Mouse (Mus musculus) right cerebral cortex, adult 18-20 months (tissue): ENCODE data around the gene Ppard.
"Not testable (repeated sequence)": the region's sequence is repeated elsewhere in the genome, so short reads cannot be mapped to it uniquely, and the experiment has no call there.

Experiments used
- DNase-seq: peaks from one replicate; pipeline ENCODE4 v3.0.0; 2022; ENCODE audit warnings: mixed read lengths

Gene Ppard

GRCm38 (mm10) chr17:28317725-28318124 lies 85.2 kb downstream of the Ppard start:
- DNase-seq = no peak

- DNase-seq = no peak
Measured at GRCm38 (mm10) chr17:28321700-28322099, 89.2 kb downstream of the Ppard start.

GRCm38 (mm10) chr17:28323786-28324185 lies 91.3 kb downstream of the Ppard start:
- DNase-seq = no peak

GRCm38 (mm10) chr17:28324416-28324815 lies 91.9 kb downstream of the Ppard start:
- not testable (repeated sequence) for DNase-seq

GRCm38 (mm10) chr17:28325751-28326150 lies 93.3 kb downstream of the Ppard start:
- DNase-seq = no peak

- DNase-seq = no peak
Measured at GRCm38 (mm10) chr17:28326951-28327350, 94.5 kb downstream of the Ppard start.

GRCm38 (mm10) chr17:28327673-28328325 lies 95.3 kb downstream of the Ppard start:
- DNase-seq = peak; percentile 64

GRCm38 (mm10) chr17:28328366-28328928 lies 95.9 kb downstream of the Ppard start, which contains the start of gene Rpl10a:
Gene Rpl10a (plus strand): TSS chr17:28328471.
- DNase-seq = peak; percentile 96

GRCm38 (mm10) chr17:28328946-28329345 lies 96.4 kb downstream of the Ppard start:
- DNase-seq = no peak

- DNase-seq = no peak
Measured at GRCm38 (mm10) chr17:28329503-28330231, 97.2 kb downstream of the Ppard start.

- DNase-seq = no peak
Measured at GRCm38 (mm10) chr17:28330232-28330546, 97.7 kb downstream of the Ppard start.

- not testable (repeated sequence) for DNase-seq
Measured at GRCm38 (mm10) chr17:28330590-28330989, 98.1 kb downstream of the Ppard start.

GRCm38 (mm10) chr17:28331241-28332112 lies 99.0 kb downstream of the Ppard start:
- DNase-seq = no peak

GRCm38 (mm10) chr17:28332113-28332914 lies 99.8 kb downstream of the Ppard start:
- DNase-seq = no peak

- DNase-seq = no peak
Measured at GRCm38 (mm10) chr17:28332915-28333546, 100.5 kb downstream of the Ppard start.

GRCm38 (mm10) chr17:28335267-28335666 lies 102.8 kb downstream of the Ppard start:
- DNase-seq = no peak

- DNase-seq = no peak
Measured at GRCm38 (mm10) chr17:28337547-28337946, 105.0 kb downstream of the Ppard start.

GRCm38 (mm10) chr17:28340578-28340977 lies 108.1 kb downstream of the Ppard start:
- DNase-seq = no peak

- peak; percentile 60 for DNase-seq
Measured at GRCm38 (mm10) chr17:28341091-28341490, 108.6 kb downstream of the Ppard start.

GRCm38 (mm10) chr17:28344050-28344607 lies 111.6 kb downstream of the Ppard start:
- DNase-seq = no peak

- DNase-seq = no peak
Measured at GRCm38 (mm10) chr17:28344670-28345069, 112.2 kb downstream of the Ppard start.
